Mouse (Mus musculus) stomach, embryonic 16.5 days (tissue): ENCODE data around the gene Arel1. TPM values are rescaled to one million over a fixed set of nuclear protein-coding genes. Genes with fewer than 3 reads are reported as not detected.

Experiments
- ATAC-seq: fragments of 200-750 bp; cut with Nextera tagmentation; 2 replicates; pipeline ENCODE4 v1.8.0; 2017; ENCODE audit warnings: moderate number of reproducible peaks, moderate TSS enrichment; ENCODE audit not compliant: insufficient read depth, low FRiP score
- H3K27ac ChIP-seq: fragments of 300-500 bp; sonication (generic); 2 replicates; pipeline ENCODE4 v1.5.1; 2014; ENCODE audit warnings: low read length
- H3K27me3 ChIP-seq: fragments of 300-500 bp; sonication (generic); 2 replicates; pipeline ENCODE4 v1.6.1; 2014; ENCODE audit warnings: low read length, control low read depth, mixed read lengths; ENCODE audit not compliant: control insufficient read depth, insufficient read depth
- H3K36me3 ChIP-seq: fragments of 300-500 bp; sonication (generic); 2 replicates; pipeline ENCODE4 v1.6.1; 2014; ENCODE audit warnings: low read length; ENCODE audit not compliant: control insufficient read depth, insufficient read depth
- H3K4me1 ChIP-seq: fragments of 300-500 bp; sonication (generic); 2 replicates; pipeline ENCODE4 v1.6.1; 2014; ENCODE audit warnings: low read length, control low read depth, mixed read lengths; ENCODE audit not compliant: control insufficient read depth, insufficient read depth
- H3K4me2 ChIP-seq: fragments of 300-500 bp; sonication (generic); 2 replicates; pipeline ENCODE4 v1.6.1; 2014; ENCODE audit warnings: low read depth, low read length, mixed read lengths
- H3K4me3 ChIP-seq: fragments of 300-500 bp; sonication (generic); replicated peaks from 2 replicates; pipeline ENCODE4 v1.5.1; 2014; ENCODE audit warnings: mild to moderate bottlenecking, low read length
- H3K9ac ChIP-seq: fragments of 300-500 bp; sonication (generic); 2 replicates; pipeline ENCODE4 v1.6.1; 2014; ENCODE audit warnings: low read length
- H3K9me3 ChIP-seq: fragments of 300-500 bp; sonication (generic); replicated peaks from 2 replicates; pipeline ENCODE4 v1.6.1; 2016; ENCODE audit warnings: low read length, control low read depth; ENCODE audit not compliant: control insufficient read depth
- WGBS: fragments of 180-500 bp; shearing (Covaris S2); extraction: QIAGEN DNeasy Blood & Tissue Kit; methylation state at CpG from one replicate; pipeline ENCODE4 v1.1.7; 2014; 5-methylcytosine and 5-hydroxymethylcytosine counted together
- polyA plus RNA-seq: library from polyadenylated mRNA; unstranded; fragments of >200 nt; fragmentation: Nextera tagmentation; extraction: Ambion mirVana; gene quantifications from 2 replicates; pipeline ENCODE4 v1.2.1, GENCODE M21; 2015

The Arel1 gene
- polyA plus RNA-seq, 1 experiment from 2014 or later: 11.8 TPM

GRCm38 (mm10) chr12:84995112-84995761, 24.5 kb upstream of the Arel1 start:
- peaks cover 20% of the 10 kb centered on the region for H3K4me1 ChIP-seq
- H3K9ac ChIP-seq: 0 out of 2 replicates have a peak overlapping the region, but pooled peaks have one; percentile 14
- H3K27ac ChIP-seq: no peak overlapping the region
- WGBS: 93% methylated on average over 8 of the region's 9 CpGs
- peak overlapping the region; percentile 96 for H3K4me3 ChIP-seq
- no peaks in the 10 kb centered on the region for H3K27me3 ChIP-seq
- H3K4me2 ChIP-seq: peak overlapping the region; percentile 45
- no peak for ATAC-seq
- H3K9me3 ChIP-seq: no peaks in the 10 kb centered on the region
- H3K36me3 ChIP-seq: no peaks in the 10 kb centered on the region; the same call in 1 of the 2 replicates

- Histone ChIP-seq H3K36me3 (no peaks in the 10 kb centered on the region), H3K27ac (no peak overlapping the region), H3K4me1 (no peaks in the 10 kb centered on the region), H3K9me3 (no peaks in the 10 kb centered on the region), H3K4me3 (no peak overlapping the region), H3K4me2 (no peak overlapping the region), H3K27me3 (no peaks in the 10 kb centered on the region), H3K9ac (no peak overlapping the region)
- no peak for ATAC-seq
- 65% methylated on average over 4 of the region's 4 CpGs for WGBS
Observed at GRCm38 (mm10) chr12:84989456-84989855, 18.8 kb upstream of the Arel1 start.

GRCm38 (mm10) chr12:84979264-84979862, 8.7 kb upstream of the Arel1 start:
- Histone ChIP-seq H3K4me1 (no peaks in the 10 kb centered on the region), H3K27ac (no peak overlapping the region), H3K9ac (no peak overlapping the region), H3K4me2 (no peak overlapping the region), H3K27me3 (no peaks in the 10 kb centered on the region), H3K4me3 (no peak overlapping the region), H3K36me3 (peaks cover 8% of the 10 kb centered on the region; the same call in 1 of the 2 replicates), H3K9me3 (no peaks in the 10 kb centered on the region)
- ATAC-seq: no peak
- 91% methylated on average over 2 of the region's 2 CpGs for WGBS

GRCm38 (mm10) chr12:84969656-84970427, 858 bp downstream of the Arel1 start:
- H3K27ac ChIP-seq: no peak overlapping the region
- H3K4me3 ChIP-seq: peak overlapping the region; percentile 80

GRCm38 (mm10) chr12:84968831-84969655, 1.7 kb downstream of the Arel1 start:
- peak overlapping the region; percentile 87 for H3K4me2 ChIP-seq
- WGBS: 76% methylated on average over 16 of the region's 16 CpGs
- no peaks in the 10 kb centered on the region for H3K27me3 ChIP-seq
- H3K4me3 ChIP-seq: peak overlapping the region; percentile 80
- H3K27ac ChIP-seq: no peak overlapping the region
- H3K36me3 ChIP-seq: no peaks in the 10 kb centered on the region
- H3K9me3 ChIP-seq: no peaks in the 10 kb centered on the region
- peak overlapping the region; percentile 87 for H3K9ac ChIP-seq
- H3K4me1 ChIP-seq: peaks cover 10% of the 10 kb centered on the region
- ATAC-seq: no peak

More at GRCm38 (mm10) chr12:84969656-84970427, 858 bp downstream of the Arel1 start:
- peak overlapping the region; percentile 87 for H3K4me2 ChIP-seq
- no peaks in the 10 kb centered on the region for H3K27me3 ChIP-seq
- 23% methylated on average over 15 of the region's 15 CpGs for WGBS
- peaks cover 10% of the 10 kb centered on the region for H3K4me1 ChIP-seq
- H3K36me3 ChIP-seq: no peaks in the 10 kb centered on the region
- peak overlapping the region; percentile 87 for H3K9ac ChIP-seq
- H3K9me3 ChIP-seq: no peaks in the 10 kb centered on the region
- ATAC-seq: no peak

GRCm38 (mm10) chr12:84962606-84963005, 8.1 kb downstream of the Arel1 start:
- H3K4me2 ChIP-seq: no peak overlapping the region
- no peaks in the 10 kb centered on the region for H3K36me3 ChIP-seq
- H3K4me3 ChIP-seq: no peak overlapping the region
- peak; percentile 60; the same call in 1 of the 2 replicates for ATAC-seq
- H3K9me3 ChIP-seq: no peaks in the 10 kb centered on the region
- WGBS: 64% methylated on average over 7 of the region's 7 CpGs
- H3K4me1 ChIP-seq: no peaks in the 10 kb centered on the region
- H3K27me3 ChIP-seq: no peaks in the 10 kb centered on the region
- no peak overlapping the region for H3K27ac ChIP-seq
- no peak overlapping the region for H3K9ac ChIP-seq

- 65% methylated on average over 1 of the region's 1 CpGs for WGBS
- ATAC-seq: no peak
- Histone ChIP-seq H3K4me1 (no peaks in the 10 kb centered on the region), H3K4me3 (no peak overlapping the region), H3K9me3 (no peaks in the 10 kb centered on the region), H3K27ac (no peak overlapping the region), H3K9ac (no peak overlapping the region), H3K4me2 (no peak overlapping the region), H3K27me3 (no peaks in the 10 kb centered on the region), H3K36me3 (0 out of 2 replicates have a peak, but pooled peaks cover 2% of the 10 kb centered on the region)
Observed at GRCm38 (mm10) chr12:84958794-84959356, 11.8 kb downstream of the Arel1 start.

GRCm38 (mm10) chr12:84956317-84956716, 14.4 kb downstream of the Arel1 start:
- Histone ChIP-seq H3K27ac (no peak overlapping the region), H3K4me1 (peaks cover 6% of the 10 kb centered on the region; the same call in 1 of the 2 replicates), H3K9ac (no peak overlapping the region), H3K36me3 (0 out of 2 replicates have a peak, but pooled peaks cover 2% of the 10 kb centered on the region), H3K27me3 (no peaks in the 10 kb centered on the region), H3K9me3 (no peaks in the 10 kb centered on the region), H3K4me3 (no peak overlapping the region), H3K4me2 (no peak overlapping the region)
- no peak for ATAC-seq
- 85% methylated on average over 3 of the region's 3 CpGs for WGBS
